Mouse (Mus musculus) left cerebral cortex, adult 2 months (tissue): ENCODE results near the gene Arl3. TPM values are rescaled to one million over a fixed set of nuclear protein-coding genes. Genes with fewer than 3 reads are reported as not detected.

ENCODE experiments used
- DNase-seq, 2 experiments: peaks; one replicate each; pipeline ENCODE4 v3.0.0; 2021 to 2022; ENCODE audit warnings: low spot score in 2 of 2, mixed read lengths in 1 of 2; ENCODE audit errors: extremely low spot score in 1 of 2
- H3K27ac ChIP-seq: fragments of 200-600 bp; 2 replicates; pipeline ENCODE4 v1.8.1; 2022
- H3K4me3 ChIP-seq: fragments of 200-600 bp; 2 replicates; pipeline ENCODE4 v1.8.1; 2022
- CTCF ChIP-seq: fragments of 200-600 bp; IDR thresholded peaks from 2 replicates; pipeline ENCODE4 v1.8.1; 2022; ENCODE audit warnings: antibody characterized with exemption, mild to moderate bottlenecking, moderate library complexity
- intact Hi-C: fragments of 180-260 bp; cut with DNase I; formaldehyde crosslinking; loops from one replicate; pipeline ENCODE4 v1.15.1; 2025
- total RNA-seq, 2 experiments: library from RNA; stranded (reverse); gene quantifications; 2 replicates each; pipeline ENCODE4 v1.2.3; 2021

The Arl3 gene
- total RNA-seq, 2 experiments from 2014 or later: 120 to 129 TPM

DNA sequence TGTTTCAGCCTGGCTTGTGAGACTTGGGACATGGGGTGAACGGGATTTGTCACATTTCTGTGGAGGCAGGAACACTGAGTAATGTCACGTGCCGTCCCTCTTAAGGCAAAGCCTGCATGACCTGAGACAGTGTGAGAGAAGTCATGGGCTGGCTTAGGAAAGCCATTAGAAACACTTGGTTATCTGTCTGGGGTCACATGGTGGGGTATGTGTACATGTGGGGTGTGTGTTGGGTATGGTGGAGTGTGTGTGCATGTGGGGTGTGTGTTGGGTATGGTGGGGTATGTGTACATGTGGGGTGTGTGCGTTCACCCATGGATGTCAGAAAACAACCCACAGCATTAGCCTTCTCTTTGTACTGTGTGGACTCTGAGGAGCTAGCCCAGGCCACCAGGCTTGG lies 22.6 kb downstream of the Arl3 start:
- intact Hi-C loops: no loop called here
- H3K27ac ChIP-seq: no peak overlapping the region
- DNase-seq: no peak
- no peak overlapping the region for H3K4me3 ChIP-seq
- no peak for TF ChIP-seq CTCF

DNA sequence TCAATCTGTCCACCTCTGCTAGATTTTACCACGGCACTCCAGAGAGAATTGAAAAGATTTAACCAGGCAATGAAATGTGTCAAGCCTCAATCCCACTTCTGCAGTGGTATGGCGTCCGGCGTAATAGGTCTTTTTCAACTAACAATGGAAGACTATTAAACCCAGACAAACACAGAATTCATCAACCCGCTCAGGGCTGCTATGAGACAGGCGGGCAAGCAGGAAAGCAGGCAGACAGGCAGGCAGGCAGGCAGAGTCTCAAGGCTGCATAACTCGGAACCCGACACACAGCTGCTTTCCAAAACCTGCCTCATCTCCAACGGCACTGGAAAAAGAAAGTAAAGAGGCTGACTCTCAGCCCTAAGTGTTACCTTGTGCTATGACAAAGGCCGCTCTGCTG lies 24.9 kb downstream of the Arl3 start:
- Histone ChIP-seq H3K27ac (no peak overlapping the region), H3K4me3 (no peak overlapping the region)
- DNase-seq: no peak
- no peak for TF ChIP-seq CTCF
- intact Hi-C loops: no loop called here

GRCm38 (mm10) chr19:46547565-46547964 lies 25.4 kb downstream of the Arl3 start:
- no peak overlapping the region for H3K27ac ChIP-seq
- no peak for TF ChIP-seq CTCF
- intact Hi-C loops: no loop called here
- no peak for DNase-seq
- no peak overlapping the region for H3K4me3 ChIP-seq

GRCm38 (mm10) chr19:46542750-46543149 lies 30.2 kb downstream of the Arl3 start:
- DNase-seq: no peak
- Histone ChIP-seq H3K4me3 (no peak overlapping the region), H3K27ac (no peak overlapping the region)
- no peak for TF ChIP-seq CTCF
- intact Hi-C loops: no loop called here

DNA sequence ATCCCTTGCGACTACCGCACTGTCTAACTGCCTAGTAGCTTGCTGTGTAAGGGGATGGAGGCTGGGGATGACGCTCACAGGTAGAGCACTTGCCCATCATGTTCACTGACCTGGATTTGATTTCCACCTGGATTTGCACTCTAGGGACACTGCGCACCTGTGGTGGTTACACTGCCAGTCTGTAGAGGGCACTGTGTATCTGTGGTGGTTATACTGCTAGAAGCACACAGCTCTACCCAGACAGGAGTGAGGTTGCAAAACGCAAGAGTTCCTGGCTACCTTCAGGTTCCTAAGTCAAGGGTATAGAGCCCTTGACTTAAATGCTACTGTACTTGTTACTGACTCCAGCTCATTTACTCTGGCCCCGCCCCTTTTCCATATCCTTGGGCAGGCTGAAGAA lies 34.8 kb downstream of the Arl3 start:
- H3K4me3 ChIP-seq: no peak overlapping the region

DNA sequence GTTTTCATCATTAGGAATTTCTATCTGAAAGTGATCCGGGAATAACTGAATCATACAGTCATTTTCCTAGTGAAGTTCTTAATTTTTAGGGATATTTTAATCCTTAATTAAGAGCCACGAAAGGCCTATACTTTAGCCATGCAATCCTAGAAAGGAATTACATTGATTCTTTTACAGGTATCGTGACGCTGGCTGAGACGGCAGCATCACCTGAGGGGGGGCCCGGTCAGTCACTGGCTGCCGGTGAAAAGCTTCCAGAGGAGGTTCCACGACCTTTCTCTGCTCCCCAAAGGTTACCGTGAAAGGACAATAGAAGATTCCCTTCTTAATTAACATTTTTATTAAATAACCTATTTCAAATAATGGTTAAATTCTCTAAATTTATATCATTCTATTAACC lies 35.6 kb downstream of the Arl3 start:
- no peak overlapping the region for H3K4me3 ChIP-seq
- no peak for DNase-seq
- no peak overlapping the region for H3K27ac ChIP-seq
- no peak for TF ChIP-seq CTCF
- intact Hi-C loops: no loop called here

More for the DNA sequence above, 34.8 kb downstream of the Arl3 start:
- no peak overlapping the region for H3K27ac ChIP-seq
- peak; percentile 29; the same call in 1 of the 2 replicates for TF ChIP-seq CTCF
- intact Hi-C loops: no loop called here
- DNase-seq: no peak

DNA sequence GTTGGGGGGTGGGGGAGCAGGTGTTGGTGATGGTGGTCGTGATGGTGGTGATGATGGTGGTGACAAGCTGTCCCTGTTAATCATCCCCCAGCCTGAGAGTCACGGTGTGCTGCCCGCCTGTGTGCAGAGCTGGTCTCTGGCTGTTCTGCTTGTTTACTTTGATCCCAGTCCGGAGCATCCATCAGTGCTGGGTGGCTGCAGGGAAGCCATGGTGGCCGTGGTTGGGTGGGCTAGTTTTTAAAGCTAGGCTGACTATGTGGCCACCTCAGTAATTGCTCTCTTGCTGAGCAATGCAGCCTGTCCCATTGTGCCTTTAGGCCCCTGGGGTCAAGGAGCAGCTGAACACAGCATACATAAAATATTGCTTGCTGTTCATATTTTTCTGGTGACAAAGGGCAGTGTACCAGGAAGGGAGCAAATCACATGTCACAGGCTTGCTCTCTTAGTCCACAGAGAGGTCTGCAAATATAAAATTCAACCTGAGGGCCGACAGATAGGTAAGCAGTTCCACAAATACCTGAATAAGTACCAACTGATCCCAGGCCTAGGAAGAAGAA lies 38.4 kb downstream of the Arl3 start:
- DNase-seq: no peak
- H3K27ac ChIP-seq: no peak overlapping the region
- no peak for TF ChIP-seq CTCF
- intact Hi-C loops: no loop called here
- H3K4me3 ChIP-seq: no peak overlapping the region

GRCm38 (mm10) chr19:46533525-46533924 lies 39.5 kb downstream of the Arl3 start:
- H3K4me3 ChIP-seq: no peak overlapping the region
- DNase-seq: no peak
- TF ChIP-seq CTCF: no peak
- H3K27ac ChIP-seq: no peak overlapping the region
- intact Hi-C loops: no loop called here

GRCm38 (mm10) chr19:46533066-46533465 lies 39.9 kb downstream of the Arl3 start:
- H3K27ac ChIP-seq: no peak overlapping the region
- TF ChIP-seq CTCF: no peak
- no peak for DNase-seq
- intact Hi-C loops: no loop called here
- H3K4me3 ChIP-seq: no peak overlapping the region

DNA sequence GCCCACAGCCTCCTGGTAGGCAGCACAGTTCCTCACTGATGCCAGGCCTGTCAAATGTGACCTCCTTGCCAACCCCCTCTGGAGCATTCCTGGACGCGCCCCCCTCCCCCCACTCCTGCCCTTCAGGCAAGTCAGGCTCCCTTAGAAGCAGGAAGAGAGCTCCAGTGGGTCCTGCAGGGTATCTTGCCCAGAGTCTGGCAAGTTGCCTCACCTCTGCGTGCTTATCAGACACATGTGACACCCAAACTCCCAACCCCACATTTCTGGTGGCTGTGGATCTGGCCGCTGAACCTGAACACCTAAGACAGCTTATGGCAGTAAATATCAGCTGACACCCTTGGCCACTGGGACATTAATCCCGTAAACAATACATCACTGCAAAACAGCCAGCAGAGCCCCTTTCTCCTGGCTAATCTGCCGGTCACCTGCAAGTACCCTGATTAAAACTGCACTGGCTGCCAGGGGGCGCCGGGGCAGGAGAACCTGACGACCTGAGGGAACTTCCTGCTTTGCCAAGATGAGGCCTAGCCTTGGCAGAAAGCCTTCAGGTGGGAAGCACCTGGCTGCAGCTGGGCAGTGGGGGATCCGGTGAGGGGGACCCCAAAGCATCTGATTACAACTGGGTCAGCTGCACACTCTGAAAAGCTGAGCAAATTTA lies 40.8 kb downstream of the Arl3 start:
- Histone ChIP-seq H3K27ac (peak overlapping the region; percentile 2; the same call in 1 of the 2 replicates), H3K4me3 (no peak overlapping the region)
- TF ChIP-seq CTCF: no peak
- no peak for DNase-seq
- intact Hi-C loops: no loop called here

GRCm38 (mm10) chr19:46531071-46532030 lies 41.6 kb downstream of the Arl3 start:
- peak overlapping the region; percentile 88 for H3K27ac ChIP-seq
- no peak overlapping the region for H3K4me3 ChIP-seq
- no peak for TF ChIP-seq CTCF
- intact Hi-C loops: no loop called here
- DNase-seq: no peak

DNA sequence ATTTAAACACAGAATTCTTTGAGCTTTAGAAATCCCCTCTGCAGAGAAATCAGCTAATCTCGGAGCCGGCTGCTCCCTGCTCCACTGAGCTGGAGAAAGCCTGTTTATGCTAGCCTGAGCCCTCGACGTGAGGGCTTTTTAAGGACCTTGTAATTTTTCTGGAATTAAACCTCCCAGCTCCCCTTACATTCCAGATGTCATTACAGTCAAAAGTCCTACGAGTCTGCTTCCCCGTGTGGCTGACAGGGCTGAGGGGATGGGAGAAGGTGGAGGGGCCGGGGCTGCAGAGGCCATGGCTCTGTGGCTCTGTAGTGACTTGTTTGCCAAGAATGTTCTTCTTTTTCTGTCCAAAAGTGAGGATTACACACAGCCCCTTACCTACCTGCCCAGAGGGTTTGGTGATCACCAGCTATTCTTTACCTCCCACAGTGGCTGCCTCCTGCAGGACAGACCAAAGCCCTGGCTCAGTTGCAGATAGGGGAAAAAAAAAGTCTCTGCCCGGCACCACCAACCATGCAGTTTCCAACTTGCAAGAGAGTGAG lies 42.5 kb downstream of the Arl3 start:
- Histone ChIP-seq H3K27ac (peak overlapping the region; percentile 88), H3K4me3 (no peak overlapping the region)
- no peak; the same call in 1 of the 2 replicates for TF ChIP-seq CTCF
- intact Hi-C loops: no loop called here
- no peak for DNase-seq
